Mouse (Mus musculus): ENCODE results near the gene Prl7d1.
"Not testable (repeated sequence)": the region's sequence is repeated elsewhere in the genome, so short reads cannot be mapped to it uniquely, and the experiment has no call there.

Gene Prl7d1

GRCm38 (mm10) chr13:27716636-27717035 lies at the start of gene Prl7d1:
TSS of gene Prl7d1 (minus strand) at chr13:27716736.
- DNase-seq (ENCODE audit: low spot score) = no peak

- DNase-seq (ENCODE audit: low spot score) = no peak
These were observed 18.1 kb upstream of the Prl7d1 start for GRCm38 (mm10) chr13:27734512-27735186.

- DNase-seq (ENCODE audit: low spot score) = not testable (repeated sequence)
These were observed 13.9 kb upstream of the Prl7d1 start for GRCm38 (mm10) chr13:27730286-27730959.

- not testable (repeated sequence) for DNase-seq (ENCODE audit: low spot score)
These were observed 8.5 kb upstream of the Prl7d1 start for GRCm38 (mm10) chr13:27725057-27725456.

- DNase-seq (ENCODE audit: low spot score) = no peak
These were observed 10.0 kb downstream of the Prl7d1 start for GRCm38 (mm10) chr13:27706521-27706920.

GRCm38 (mm10) chr13:27667936-27668335 lies 48.6 kb downstream of the Prl7d1 start, which contains the start of gene Prl7a2:
TSS of gene Prl7a2 (minus strand) at chr13:27668036.
- DNase-seq (ENCODE audit: low spot score) = no peak

GRCm38 (mm10) chr13:27660747-27661146 lies 55.8 kb downstream of the Prl7d1 start:
- DNase-seq (ENCODE audit: low spot score) = no peak
